Mouse (Mus musculus): ENCODE measurements at regions not wholly inside any gene's neighbourhood (a gene's known extent, or its start where the extent isn't known, plus 50 kb on each side); places are given as distances from the start of the nearest gene placed in this dataset.

GRCm38 (mm10) chr1:45675771-45676439 lies 119.1 kb upstream of the Wdr75 start:
- no peak for TF ChIP-seq CTCF (IDR thresholded peaks at IDR 0.05; ENCODE audit: borderline replicate concordance, insufficient read depth, low read depth, low read length)
- TF ChIP-seq POLR2A (IDR thresholded peaks at IDR 0.05; ENCODE audit: borderline replicate concordance, insufficient read depth, low read length) = no peak
- DNase-seq = no peak
- Histone ChIP-seq H3K27ac (ENCODE audit: insufficient read depth, low read length) (no peak overlapping the region), H3K4me1 (ENCODE audit: control insufficient read depth, insufficient read depth, low read length) (no peaks in the 10 kb centered on the region), H3K4me3 (replicated peaks; ENCODE audit: insufficient read depth, low read depth, low read length) (no peak overlapping the region), H3K27me3 (ENCODE audit: control insufficient read depth, insufficient read depth, low read length) (no peaks in the 10 kb centered on the region)
- 78% methylated on average over 5 of the region's 5 CpGs for WGBS

- Histone ChIP-seq H3K4me1 (ENCODE audit: control insufficient read depth, insufficient read depth, low read length) (no peaks in the 10 kb centered on the region), H3K27ac (ENCODE audit: insufficient read depth, low read length) (no peak overlapping the region), H3K27me3 (ENCODE audit: control insufficient read depth, insufficient read depth, low read length) (no peaks in the 10 kb centered on the region), H3K4me3 (replicated peaks; ENCODE audit: insufficient read depth, low read depth, low read length) (no peak overlapping the region)
- WGBS = 75% methylated on average over 8 of the region's 8 CpGs
- no peak for TF ChIP-seq CTCF (IDR thresholded peaks at IDR 0.05; ENCODE audit: borderline replicate concordance, insufficient read depth, low read depth, low read length)
- TF ChIP-seq POLR2A (IDR thresholded peaks at IDR 0.05; ENCODE audit: borderline replicate concordance, insufficient read depth, low read length) = no peak
- no peak for DNase-seq
Observed at GRCm38 (mm10) chr1:45679964-45680709, 114.8 kb upstream of the Wdr75 start.

- no peak overlapping the region for H3K27ac ChIP-seq (ENCODE audit: insufficient read depth, low read length)
- DNase-seq = peak in 1 of 2 experiments; percentile 16
- TF ChIP-seq CTCF (IDR thresholded peaks at IDR 0.05; ENCODE audit: borderline replicate concordance, insufficient read depth, low read depth, low read length) (no peak), POLR2A (IDR thresholded peaks at IDR 0.05; ENCODE audit: borderline replicate concordance, insufficient read depth, low read length) (no peak)
- H3K4me3 ChIP-seq (replicated peaks; ENCODE audit: insufficient read depth, low read depth, low read length) = no peak overlapping the region
- 32% methylated on average over 1 of the region's 1 CpGs for WGBS
- no peaks in the 10 kb centered on the region for H3K4me1 ChIP-seq (ENCODE audit: control insufficient read depth, insufficient read depth, low read length)
- H3K27me3 ChIP-seq (ENCODE audit: control insufficient read depth, insufficient read depth, low read length) = no peaks in the 10 kb centered on the region
Observed at GRCm38 (mm10) chr1:45700893-45701292, 94.1 kb upstream of the Wdr75 start.

- Histone ChIP-seq H3K27ac (ENCODE audit: insufficient read depth, low read length) (no peak overlapping the region), H3K27me3 (ENCODE audit: control insufficient read depth, insufficient read depth, low read length) (no peaks in the 10 kb centered on the region), H3K4me1 (ENCODE audit: control insufficient read depth, insufficient read depth, low read length) (no peaks in the 10 kb centered on the region), H3K4me3 (replicated peaks; ENCODE audit: insufficient read depth, low read depth, low read length) (no peak overlapping the region)
- TF ChIP-seq CTCF (IDR thresholded peaks at IDR 0.05; ENCODE audit: borderline replicate concordance, insufficient read depth, low read depth, low read length) = no peak
- no peak for TF ChIP-seq POLR2A (IDR thresholded peaks at IDR 0.05; ENCODE audit: borderline replicate concordance, insufficient read depth, low read length)
- WGBS = 100% methylated on average over 1 of the region's 1 CpGs
- DNase-seq = no peak
Observed at GRCm38 (mm10) chr1:45701516-45701915, 93.5 kb upstream of the Wdr75 start.

- no peak for TF ChIP-seq POLR2A (IDR thresholded peaks at IDR 0.05; ENCODE audit: borderline replicate concordance, insufficient read depth, low read length)
- TF ChIP-seq CTCF (IDR thresholded peaks at IDR 0.05; ENCODE audit: borderline replicate concordance, insufficient read depth, low read depth, low read length) = no peak
- H3K27me3 ChIP-seq (ENCODE audit: control insufficient read depth, insufficient read depth, low read length) = no peaks in the 10 kb centered on the region
- DNase-seq = no peak
- 71% methylated on average over 2 of the region's 2 CpGs for WGBS
- H3K4me3 ChIP-seq (replicated peaks; ENCODE audit: insufficient read depth, low read depth, low read length) = no peak overlapping the region
- H3K27ac ChIP-seq (ENCODE audit: insufficient read depth, low read length) = no peak overlapping the region
- no peaks in the 10 kb centered on the region for H3K4me1 ChIP-seq (ENCODE audit: control insufficient read depth, insufficient read depth, low read length)
Observed at GRCm38 (mm10) chr1:45723369-45723768, 71.6 kb upstream of the Wdr75 start.

GRCm38 (mm10) chr1:45732958-45733357 lies 62.0 kb upstream of the Wdr75 start:
- no peak for DNase-seq
- TF ChIP-seq CTCF (IDR thresholded peaks at IDR 0.05; ENCODE audit: borderline replicate concordance, insufficient read depth, low read depth, low read length) (no peak), POLR2A (IDR thresholded peaks at IDR 0.05; ENCODE audit: borderline replicate concordance, insufficient read depth, low read length) (no peak)
- WGBS = 93% methylated on average over 3 of the region's 3 CpGs
- Histone ChIP-seq H3K4me1 (ENCODE audit: control insufficient read depth, insufficient read depth, low read length) (no peaks in the 10 kb centered on the region), H3K27me3 (ENCODE audit: control insufficient read depth, insufficient read depth, low read length) (no peaks in the 10 kb centered on the region), H3K27ac (ENCODE audit: insufficient read depth, low read length) (no peak overlapping the region), H3K4me3 (replicated peaks; ENCODE audit: insufficient read depth, low read depth, low read length) (no peak overlapping the region)

- no peaks in the 10 kb centered on the region for H3K27me3 ChIP-seq (ENCODE audit: control insufficient read depth, insufficient read depth, low read length)
- no peak for TF ChIP-seq POLR2A (IDR thresholded peaks at IDR 0.05; ENCODE audit: borderline replicate concordance, insufficient read depth, low read length)
- no peak for TF ChIP-seq CTCF (IDR thresholded peaks at IDR 0.05; ENCODE audit: borderline replicate concordance, insufficient read depth, low read depth, low read length)
- H3K4me3 ChIP-seq (replicated peaks; ENCODE audit: insufficient read depth, low read depth, low read length) = no peak overlapping the region
- no peak overlapping the region for H3K27ac ChIP-seq (ENCODE audit: insufficient read depth, low read length)
- no peaks in the 10 kb centered on the region for H3K4me1 ChIP-seq (ENCODE audit: control insufficient read depth, insufficient read depth, low read length)
- 93% methylated on average over 1 of the region's 1 CpGs for WGBS
- no peak for DNase-seq
Observed at GRCm38 (mm10) chr1:45745136-45745535, 49.8 kb upstream of the Wdr75 start.
